Mouse (Mus musculus) left cerebral cortex, adult 11 months (tissue): ENCODE data around the gene Slc46a2.

Source experiments
- DNase-seq: peaks from one replicate; pipeline ENCODE4 v3.0.0; 2022; ENCODE audit warnings: low spot score

Gene Slc46a2

DNA sequence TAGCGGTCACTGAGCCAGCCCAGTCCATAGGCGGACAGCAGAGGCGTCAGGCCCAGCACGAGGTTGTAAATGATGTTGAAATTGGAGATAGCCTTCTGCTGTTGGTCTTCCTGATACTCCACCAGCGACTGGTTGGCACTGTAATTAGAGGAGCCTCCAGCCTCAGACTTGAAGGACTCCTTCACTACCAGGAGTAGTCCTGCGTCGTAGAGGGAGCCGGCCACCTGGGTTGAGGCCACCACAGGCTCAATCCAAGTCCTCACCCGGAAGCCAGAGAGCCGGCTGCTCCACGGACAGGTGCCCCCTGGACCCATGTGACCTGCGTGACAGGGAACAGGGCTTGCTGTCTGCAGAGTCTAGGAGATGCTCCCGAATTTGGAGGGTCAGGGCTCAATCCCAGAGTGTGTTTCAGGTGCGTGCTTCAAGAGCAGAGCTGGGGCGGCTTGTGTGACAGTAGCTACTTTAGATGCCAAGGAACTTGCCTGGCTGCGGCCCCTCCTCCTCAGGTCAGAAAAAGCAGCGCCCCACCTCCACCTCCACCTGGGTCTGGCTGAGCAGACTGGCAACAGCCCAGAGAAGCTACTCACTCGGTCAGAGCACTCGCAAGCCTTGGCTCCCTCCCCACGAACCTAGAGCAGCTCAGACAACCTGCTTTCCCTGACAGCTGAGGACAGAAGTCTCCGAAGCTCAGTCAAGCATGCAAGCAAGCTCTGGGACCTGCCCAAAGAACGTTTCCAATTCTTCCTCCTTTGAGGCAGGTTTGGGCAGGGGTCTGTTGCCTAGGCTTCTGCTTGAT, at the start of gene Slc46a2:
Slc46a2 (minus strand) TSS at position 449 of the 796 bp plus-strand sequence.
- DNase-seq, result no peak

- no peak for DNase-seq
Observed at GRCm38 (mm10) chr4:59963405-59964344, 48.8 kb upstream of the Slc46a2 start, which contains the start of gene Mup6. TSS of gene Mup6 (plus strand) at chr4:59964294.

GRCm38 (mm10) chr4:59960610-59961009, 45.8 kb upstream of the Slc46a2 start, which contains the start of gene Mup4:
TSS of gene Mup4 (minus strand) at chr4:59960710.
- DNase-seq, result no peak

- DNase-seq, result no peak
Observed at GRCm38 (mm10) chr4:59937543-59937942, 22.7 kb upstream of the Slc46a2 start.

- DNase-seq, result no peak
Observed at GRCm38 (mm10) chr4:59932505-59933281, 17.8 kb upstream of the Slc46a2 start.

DNA sequence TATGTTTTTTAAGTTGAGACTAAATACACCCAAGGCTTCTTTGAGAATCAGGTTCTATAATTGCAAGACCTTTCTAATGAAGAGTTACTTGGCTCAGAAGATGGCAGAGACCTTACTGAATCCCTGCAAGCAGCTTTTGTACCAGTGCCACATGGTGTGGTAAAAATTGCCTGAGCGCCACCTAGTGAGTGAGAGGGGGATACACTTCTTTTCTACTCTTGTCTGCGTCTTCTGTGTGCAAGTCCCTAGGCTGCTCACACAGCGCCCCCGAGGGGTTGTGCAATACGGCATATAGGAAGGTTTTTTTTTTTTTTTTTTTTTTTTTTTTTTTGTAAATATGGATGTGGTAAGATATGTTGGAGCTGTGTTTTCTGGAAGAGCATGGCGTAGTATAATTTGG, 13.5 kb upstream of the Slc46a2 start:
- peak; percentile 57 for DNase-seq

DNA sequence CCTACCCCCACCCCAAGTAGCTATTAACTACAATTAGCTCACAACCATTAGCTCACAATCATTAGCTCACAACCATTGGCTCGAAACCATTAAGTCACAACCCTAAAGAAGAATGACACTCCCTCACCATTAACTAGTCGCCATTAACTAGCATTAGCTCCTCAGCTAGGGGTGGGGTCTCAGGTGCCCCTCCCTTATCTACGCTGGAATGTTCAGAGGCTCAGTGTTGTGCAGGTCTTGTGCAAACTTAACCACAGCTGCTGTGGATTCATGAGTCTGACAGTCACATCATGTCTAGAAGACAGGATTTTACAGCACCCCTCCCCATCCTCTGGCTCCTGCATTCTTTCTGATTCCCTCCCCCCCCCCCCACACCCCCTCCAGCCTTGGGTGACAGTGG, 12.8 kb upstream of the Slc46a2 start:
- no peak for DNase-seq

- no peak for DNase-seq
Observed at GRCm38 (mm10) chr4:59925082-59925481, 10.2 kb upstream of the Slc46a2 start.

GRCm38 (mm10) chr4:59917966-59918365, 3.1 kb upstream of the Slc46a2 start:
- DNase-seq, result no peak

GRCm38 (mm10) chr4:59908785-59909184, 6.1 kb downstream of the Slc46a2 start:
- no peak for DNase-seq

- DNase-seq, result no peak
Observed at GRCm38 (mm10) chr4:59907657-59908230, 7.1 kb downstream of the Slc46a2 start.

DNA sequence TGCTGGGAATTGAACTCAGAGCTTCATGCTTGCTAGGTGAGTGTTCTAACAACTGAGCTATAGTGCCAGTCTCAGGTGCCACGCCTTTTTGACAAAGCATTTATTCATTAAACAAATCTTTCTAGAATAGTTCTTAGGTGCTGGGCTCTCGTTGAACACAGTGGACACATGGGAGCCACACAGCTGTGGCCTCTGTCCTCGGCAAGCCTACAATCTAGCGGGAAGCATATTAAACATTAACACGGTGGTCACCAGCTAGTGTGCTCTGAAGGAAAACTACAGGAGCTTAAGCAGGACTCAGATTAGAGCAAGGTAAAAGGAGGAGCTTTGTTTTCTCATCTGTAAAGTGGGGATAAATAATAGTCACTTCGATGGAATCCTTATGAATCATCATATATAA, 7.8 kb downstream of the Slc46a2 start:
- no peak for DNase-seq

DNA sequence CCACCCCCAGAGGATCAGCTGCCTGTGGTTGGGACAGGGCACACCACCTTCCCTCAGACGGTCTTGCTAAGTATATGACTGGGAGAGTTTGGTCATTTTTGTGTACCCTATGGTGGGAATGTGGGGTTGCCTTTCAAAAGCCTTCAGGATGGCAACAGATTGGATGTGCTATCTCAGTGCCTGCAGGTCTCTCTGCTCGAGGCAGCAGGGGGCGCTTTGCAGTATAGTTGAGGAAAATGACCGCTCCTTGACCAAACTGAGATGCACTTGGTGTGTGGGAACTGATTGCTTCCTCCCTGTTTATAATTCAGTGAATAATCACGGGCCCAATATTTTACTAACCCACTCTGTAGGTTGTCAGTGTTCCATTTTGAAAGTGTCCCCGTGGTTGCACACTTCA, 12.3 kb downstream of the Slc46a2 start:
- no peak for DNase-seq

DNA sequence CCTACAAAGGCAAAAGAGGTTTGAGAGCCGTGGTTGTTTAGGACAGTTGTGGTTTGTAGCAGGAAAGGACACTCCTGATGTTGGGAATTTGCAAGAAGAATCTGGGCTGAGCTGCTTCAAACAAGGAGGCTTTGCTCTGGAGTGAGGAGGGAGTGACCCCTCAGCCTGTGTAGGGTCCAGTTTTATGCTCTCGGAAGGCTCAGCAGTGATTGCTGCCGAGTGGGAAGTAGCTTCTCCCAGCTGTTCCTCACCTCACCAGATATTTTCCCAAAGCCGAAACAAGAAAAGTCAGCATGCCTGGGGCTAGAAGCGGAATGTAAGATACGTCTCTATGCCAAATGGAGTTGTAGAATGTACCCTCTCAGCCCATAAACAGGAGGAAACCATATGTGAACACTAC, 13.0 kb downstream of the Slc46a2 start:
- no peak for DNase-seq

GRCm38 (mm10) chr4:59898521-59898919, 16.3 kb downstream of the Slc46a2 start:
- DNase-seq, result no peak

DNA sequence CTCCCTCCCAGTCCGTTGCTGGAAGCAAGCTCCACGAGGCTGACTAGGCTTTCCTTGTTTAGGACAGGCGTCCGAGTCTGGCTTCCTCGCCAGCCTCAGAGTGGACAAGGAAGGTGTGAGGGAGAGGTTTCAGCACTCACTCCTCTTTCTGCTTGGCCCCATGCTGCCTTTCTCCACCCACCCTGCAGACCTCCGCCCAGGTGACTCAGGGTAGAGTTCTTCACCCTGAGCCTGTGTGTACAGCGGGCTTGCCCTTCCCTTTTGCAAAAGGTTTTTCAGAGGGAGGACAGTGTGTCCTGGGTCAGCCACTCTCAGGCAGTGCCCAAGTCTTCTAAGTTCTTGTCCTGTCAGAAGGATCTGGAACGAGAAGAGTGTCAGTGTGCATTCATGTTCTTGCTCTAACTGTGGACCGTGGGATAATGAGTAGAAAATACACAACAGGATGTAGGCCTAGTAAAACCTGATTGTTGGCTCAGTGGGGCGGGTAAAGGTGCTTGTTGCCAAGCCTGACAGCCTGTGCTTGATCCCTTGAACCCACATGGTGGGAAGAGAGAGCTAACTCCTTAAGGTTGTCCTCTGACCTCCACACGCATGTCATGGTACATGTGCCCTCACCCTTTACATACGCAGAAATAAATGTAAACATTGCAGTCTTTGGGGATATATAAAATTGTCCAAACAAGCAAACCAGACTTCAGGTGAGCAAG, 16.9 kb downstream of the Slc46a2 start:
- DNase-seq, result no peak

DNA sequence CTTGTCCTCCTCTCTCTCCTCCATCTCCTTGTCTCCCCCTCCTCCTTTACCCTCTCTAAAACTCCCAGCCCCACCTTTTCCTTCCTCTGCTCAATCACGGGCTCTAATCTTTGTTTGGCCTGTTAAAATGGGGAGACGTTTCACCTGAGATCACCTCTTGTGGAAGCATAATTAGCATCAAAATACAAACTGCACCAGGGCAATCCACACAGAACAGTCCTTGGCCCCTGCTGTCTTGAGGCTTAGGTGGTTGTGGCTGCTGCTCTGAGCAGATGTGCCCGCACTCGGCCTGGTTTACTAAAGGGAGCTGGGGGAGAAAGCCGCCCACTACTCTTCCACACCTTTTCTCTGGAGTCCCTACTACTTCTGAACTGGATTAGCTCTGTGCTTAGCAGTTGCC, 18.9 kb downstream of the Slc46a2 start:
- no peak for DNase-seq

DNA sequence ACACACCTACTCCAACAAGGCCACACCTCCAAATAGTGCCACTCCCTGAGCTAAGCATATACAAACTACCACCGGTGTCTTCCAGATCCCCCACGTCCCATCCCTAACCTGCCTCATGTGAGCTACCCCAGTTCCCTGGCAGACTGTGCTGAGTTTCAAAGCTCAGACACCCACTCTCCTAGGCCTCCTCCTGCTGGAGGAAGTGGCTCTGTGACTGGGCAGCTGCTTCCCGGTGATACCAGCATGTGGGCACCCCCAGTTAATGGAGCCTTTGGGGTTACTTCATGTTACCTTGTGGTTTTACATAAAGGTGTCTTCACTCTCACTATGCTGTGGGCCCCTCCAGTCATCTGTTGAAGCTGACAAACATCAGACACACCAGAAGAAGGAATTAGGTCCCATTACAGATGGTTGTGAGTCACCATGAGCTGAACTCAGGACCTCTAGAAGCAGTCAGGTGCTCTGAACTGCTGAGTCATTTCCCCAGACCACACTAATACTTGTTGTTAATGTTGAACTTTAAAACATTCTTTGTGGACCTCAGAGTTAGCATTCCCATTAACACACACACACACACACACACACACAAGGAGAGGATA, 19.8 kb downstream of the Slc46a2 start:
- no peak for DNase-seq

GRCm38 (mm10) chr4:59894415-59894814, 20.4 kb downstream of the Slc46a2 start:
- no peak for DNase-seq

DNA sequence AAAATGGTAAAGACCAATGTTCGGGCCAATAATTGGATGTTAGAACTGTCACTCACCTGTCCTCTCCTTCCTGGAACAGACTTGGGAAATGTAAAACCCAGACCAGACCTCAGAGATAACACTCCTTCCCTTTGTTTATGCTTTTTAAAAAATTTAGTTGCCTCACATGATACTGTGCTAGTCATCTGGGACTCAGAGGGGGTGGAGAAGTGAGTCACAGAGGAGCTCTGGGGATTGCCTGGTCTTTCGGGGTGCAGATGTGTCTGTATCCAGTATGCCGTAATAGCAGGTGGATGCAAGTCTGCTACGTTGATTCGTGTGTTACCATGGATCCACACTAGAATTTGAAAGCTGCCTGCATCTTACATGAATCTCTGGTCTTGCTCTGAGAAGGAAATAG, 22.1 kb downstream of the Slc46a2 start:
- no peak for DNase-seq
